Mouse (Mus musculus): ENCODE results near the gene Limch1.

Gene Limch1

DNA sequence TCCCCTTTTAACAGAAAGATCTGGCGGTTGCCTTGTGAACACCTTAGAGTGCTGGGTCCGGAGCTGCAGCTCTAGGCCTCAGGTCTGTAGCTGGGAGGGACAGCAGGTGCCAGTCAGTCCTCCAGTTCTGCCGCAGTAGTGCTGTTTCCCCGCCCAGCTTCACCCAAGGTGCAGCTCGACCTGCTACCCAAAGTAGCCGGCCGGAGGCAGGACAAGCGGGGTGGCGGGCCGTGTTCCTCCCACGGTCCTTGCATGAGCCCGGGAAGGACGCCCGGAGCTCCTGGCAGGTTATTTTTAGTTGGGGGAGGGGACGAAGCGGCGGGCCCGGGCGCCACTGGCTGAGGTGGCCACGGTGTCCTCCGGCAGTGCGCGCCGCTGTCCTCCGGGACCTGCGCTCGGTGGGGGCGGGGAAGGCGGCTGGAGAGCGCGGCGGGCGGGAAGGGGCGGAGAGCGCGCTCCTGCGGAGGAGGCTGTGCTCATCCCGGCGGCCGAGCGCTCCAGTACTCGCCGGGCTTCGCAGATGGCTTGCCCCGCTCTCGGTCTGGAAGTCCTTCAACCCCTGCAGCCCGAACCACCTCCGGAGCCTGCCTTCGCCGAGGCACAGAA, at the start of gene Limch1:
TSS of gene Limch1 (plus strand) at position 438 of the 606 bp plus-strand sequence.
- no peak for DNase-seq (ENCODE audit: low read depth, low spot score)

DNA sequence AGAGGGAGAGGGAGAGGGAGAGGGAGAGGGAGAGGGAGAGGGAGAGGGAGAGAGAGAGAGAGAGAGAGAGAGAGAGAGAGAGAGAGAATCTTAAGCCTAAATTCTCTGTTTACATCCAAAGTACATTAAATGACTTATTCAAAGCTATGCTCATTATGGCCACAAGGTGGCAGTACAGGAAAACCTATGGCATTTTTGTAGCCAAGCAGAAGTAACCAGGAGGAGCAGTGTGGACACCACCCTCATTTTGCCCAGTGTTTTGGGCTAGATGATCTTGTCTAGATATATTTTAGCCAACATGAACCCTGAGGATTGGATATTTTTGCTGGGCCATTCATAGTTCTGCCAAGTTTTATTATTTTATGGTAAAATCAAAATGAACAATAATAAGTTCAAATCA, 48.5 kb upstream of the Limch1 start:
- peak; percentile 58 for DNase-seq (ENCODE audit: low read depth, low spot score)

DNA sequence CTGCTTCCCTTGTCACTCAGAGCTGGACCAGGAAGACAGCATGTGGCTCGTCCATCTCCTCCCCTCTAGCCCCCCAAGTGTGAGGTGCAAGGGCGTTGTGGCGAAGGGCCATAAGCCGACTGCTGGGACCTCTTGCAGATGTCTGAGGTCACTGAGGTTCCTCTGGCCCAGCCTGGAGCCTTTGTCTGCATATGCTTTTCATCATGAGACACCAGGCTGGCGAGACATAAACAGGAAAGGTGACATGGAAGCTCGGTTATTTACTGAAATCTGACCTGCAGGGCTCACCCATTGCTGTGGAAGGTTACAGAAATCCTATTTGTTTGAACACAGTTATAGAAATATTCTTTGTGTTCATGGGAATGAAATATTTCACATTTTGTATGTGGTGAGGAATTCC, 45.7 kb upstream of the Limch1 start:
- DNase-seq (ENCODE audit: low read depth, low spot score) = no peak

DNA sequence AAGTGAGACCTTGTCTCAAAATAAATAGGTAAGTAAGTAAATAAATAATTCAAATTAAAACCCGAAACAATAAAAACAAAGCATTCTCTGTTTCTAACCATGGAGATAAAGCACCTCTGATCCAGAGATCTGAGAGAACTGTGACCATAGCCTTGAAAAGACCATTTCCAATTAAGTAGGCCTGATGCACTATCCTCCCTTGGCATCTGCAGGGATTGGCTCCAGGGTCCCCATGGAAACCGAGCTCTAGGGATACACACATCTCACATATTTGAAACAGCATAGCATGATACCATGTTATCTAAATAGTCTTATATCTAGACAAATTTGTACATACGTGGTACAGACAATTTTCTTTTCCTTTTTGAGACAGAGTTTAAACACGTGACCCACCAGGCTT, 43.7 kb upstream of the Limch1 start:
- DNase-seq (ENCODE audit: low read depth, low spot score) = no peak

DNA sequence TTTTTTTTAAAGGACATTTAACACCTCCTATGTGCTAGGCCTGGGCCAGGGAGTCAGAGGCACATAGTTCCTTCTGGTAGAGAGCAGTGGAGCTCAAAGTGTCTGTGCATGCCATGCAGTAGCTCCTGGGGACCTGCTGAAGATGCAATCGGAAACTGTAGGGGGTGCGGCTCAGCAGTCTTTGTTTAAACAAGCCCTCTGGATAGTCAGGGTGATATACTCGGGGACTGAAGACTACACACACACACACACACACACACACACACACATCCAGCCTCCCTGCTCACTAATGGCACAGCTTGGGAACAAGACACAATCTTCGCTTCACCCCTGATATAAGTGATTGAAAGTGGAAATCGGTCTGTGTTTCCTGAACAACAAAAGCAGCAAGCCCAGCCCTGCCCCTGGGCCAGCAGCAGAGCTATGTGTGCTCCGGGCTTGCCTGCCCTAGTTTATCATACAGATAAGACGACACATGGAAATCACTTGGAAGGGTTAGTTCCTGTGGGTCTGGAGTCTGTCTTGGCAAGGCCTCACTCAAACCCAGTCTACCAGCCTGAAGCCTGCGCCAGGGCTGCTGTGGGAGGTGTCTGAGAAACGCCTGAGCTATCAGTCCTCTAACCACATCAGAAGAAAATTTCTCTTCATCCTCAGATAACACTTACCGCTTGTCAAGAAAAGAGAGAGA, 42.2 kb upstream of the Limch1 start:
- no peak for DNase-seq (ENCODE audit: low read depth, low spot score)

DNA sequence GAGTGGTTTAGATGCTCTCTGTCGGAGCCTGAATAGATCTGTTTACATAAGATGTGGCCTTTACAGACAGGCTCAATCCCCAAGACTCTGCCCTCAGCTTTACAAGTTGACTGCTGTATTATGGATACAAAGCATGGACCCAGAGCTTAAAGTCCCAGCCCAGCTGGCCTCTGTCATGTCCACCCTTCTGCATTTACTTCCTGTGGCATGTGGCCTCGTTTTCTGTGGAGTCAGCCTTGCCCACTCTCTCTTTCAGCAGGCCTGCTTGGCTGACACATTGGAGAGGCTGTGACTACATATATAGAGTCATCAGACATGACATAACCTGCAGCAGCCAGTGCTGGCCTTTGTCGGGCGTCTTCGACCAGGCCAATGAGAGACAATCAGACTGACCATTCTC, 37.8 kb upstream of the Limch1 start:
- no peak for DNase-seq (ENCODE audit: low read depth, low spot score)

DNA sequence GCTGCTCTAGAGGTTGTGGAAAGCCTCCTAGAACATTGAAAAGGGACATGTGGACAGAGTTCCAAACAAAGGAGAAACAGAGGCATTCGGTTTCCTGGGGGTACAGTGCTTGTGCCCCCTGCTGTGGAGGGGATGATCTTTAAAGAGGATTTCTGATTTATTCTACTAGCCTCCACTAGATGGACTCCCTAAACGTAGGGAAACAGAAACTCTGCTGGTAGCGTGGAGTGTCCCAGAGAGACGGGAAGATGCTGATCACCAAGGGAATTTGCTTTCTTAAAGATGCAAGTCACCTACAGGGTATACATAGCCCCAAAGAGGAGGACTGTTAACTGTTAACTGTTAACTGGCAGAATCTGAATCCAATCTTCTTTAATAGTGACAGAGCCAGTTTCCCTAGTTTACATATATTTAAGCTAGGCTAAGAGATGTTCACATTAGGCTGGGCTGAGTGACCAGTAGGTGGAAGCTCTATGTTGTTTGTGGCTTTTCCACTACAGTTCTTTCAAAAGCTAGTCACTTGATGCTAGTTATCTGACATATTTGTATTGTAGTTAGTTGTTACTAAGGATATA, 35.1 kb upstream of the Limch1 start:
- DNase-seq (ENCODE audit: low read depth, low spot score) = peak; percentile 36

DNA sequence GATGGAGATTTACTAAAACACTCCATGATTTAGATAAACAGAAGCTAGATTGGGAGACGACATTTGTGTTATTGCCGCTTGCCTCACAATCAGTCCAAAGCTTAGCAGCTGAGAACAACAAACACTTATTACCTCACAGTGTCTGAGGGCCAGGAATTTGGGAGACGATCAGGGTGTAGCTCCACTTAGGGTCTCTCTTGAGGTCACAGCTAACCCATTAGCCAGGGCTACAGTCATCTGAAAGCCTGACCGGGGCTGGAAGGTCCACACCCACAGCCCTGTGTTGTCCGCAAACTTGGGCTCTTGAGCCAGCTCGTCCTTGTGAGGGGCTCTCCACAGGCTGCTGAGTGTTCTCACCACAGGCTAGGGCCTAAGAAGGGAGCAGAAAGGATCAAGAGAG, 32.8 kb upstream of the Limch1 start:
- DNase-seq (ENCODE audit: low read depth, low spot score) = no peak

DNA sequence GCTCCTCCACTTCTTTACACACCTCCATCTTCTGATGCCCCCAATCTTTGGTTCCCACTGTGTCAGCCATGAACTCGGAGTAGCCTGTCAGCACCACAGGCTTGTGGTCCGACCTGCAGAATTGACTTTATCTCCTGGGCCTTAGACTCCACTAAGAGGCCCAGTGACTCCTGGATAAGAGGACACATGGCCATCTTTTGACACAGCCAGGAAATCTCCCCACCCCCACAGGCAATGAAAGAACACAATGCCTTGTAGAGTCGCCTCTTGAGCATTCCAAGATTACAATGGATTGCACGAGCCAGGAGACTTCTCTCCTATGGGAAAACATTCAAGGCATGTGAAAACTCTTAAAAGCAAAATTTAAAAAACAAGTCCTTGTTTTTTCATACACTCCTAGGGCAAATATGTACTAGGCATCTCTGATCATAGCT, 30.1 kb upstream of the Limch1 start:
- no peak for DNase-seq (ENCODE audit: low read depth, low spot score)

DNA sequence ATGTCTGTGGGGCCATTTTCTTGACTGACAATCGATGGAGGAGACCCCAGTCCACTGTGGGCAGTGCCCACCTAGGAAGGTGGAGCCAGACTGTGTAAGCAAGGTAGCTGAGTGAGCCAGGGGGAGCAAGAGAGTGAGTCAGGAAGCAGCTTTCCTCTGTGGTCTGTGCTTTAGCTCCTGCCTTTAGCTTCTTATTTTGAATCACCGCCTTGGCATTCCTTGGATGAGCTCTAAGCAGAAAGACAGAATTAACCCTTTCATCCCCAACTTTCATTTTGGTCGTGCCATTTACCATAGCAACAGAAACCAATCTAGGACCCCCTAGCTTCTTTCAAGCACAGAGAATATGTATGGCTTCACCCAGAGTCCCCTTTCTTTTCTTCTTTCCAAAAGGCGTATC, 27.7 kb upstream of the Limch1 start:
- DNase-seq (ENCODE audit: low read depth, low spot score) = no peak

DNA sequence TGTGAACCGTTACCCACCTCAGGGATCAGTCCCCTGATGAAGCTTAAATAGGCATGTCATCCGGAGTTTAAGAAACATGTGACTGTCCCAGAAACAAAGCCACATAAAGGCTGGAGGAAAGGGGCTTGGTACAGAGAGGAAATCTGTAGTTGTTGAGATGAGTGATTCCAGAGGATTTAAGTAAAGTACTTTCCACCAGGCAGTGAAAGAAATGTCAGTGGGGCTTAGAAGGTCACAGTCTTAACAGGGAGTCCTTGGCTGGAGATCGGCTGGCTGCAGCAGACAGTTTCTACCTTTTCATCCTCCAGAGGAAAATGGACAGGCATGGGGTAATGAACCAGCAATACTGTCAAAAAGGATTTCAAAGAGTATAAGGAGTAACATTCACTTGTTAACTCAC, 27.2 kb upstream of the Limch1 start:
- no peak for DNase-seq (ENCODE audit: low read depth, low spot score)

DNA sequence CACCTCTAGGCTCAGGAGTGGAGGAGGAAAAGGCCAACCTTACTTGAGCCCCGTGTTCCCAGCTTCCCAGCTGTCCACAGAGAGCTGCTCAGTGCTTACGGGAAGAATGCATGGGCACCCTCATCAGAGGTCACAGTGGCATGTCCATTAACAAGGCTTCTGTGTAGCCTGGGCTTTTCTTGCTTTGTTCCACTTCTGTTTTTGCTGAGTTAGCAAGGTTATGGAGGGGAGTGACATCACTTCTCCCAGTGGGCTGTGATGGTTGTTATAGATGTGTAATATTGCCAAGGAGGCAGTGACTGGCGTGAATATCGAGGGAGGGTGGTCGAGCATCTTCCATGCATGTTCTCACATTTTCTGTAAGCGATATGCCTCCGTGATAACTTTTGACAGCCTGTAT, 26.7 kb upstream of the Limch1 start:
- no peak for DNase-seq (ENCODE audit: low read depth, low spot score)

DNA sequence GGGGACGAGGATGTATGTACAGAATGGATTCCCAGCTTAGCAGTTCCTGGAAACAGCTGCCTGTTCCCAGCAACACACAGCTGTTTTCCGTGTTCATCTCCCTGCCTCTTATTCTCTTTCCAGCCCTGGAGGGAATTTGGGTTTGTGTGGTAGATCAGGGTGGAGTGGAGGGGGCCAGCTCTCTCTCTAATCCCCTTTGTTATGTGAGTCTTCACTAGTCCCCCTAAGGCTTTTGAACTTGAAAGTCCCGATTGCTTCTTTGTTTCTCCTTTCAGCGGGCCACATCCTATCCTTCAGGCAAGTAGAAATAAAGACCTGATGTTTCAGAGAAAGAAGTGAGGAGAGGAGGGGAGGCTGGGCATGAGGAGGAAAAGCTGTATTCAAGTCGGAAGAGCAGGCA, 24.7 kb upstream of the Limch1 start:
- DNase-seq (ENCODE audit: low read depth, low spot score) = no peak

DNA sequence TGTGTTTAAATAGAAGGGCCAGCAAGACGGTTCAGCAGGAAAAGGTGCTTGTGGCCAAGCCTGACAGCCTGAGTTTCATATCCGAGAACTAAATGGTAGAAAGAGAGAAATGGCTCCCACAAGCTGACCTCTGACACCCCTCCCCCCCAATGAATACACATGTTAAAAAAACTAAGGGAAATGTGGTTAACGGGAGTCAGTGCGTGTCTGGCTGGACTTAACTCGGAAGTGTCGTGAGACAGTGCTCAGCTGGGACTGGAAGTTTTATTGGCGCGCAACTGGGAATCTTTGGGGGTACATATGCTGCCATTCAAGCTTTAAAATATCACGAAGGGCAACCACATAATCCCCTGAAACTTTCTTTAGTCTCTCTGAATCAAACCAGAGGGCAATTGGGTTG, 23.0 kb upstream of the Limch1 start:
- no peak for DNase-seq (ENCODE audit: low read depth, low spot score)

DNA sequence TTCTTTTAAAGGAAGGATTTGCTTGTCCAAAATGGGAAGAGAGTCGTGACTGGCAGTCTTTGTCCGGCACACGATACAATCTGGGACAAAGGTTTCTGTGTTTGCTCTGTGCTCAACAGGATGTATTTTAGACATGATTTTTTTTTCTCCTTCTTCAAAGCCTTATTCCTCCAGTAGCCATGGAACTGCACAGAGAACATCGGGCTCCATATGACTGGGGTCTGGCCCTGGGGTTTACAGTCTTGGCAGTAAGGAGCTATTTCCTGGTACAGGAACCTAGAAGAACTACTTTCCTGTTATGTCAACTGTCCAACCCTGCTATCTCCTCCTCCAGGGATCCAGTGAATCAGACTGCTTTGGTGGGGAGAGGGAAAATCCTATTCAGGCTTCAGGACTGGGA, 22.6 kb upstream of the Limch1 start:
- DNase-seq (ENCODE audit: low read depth, low spot score) = no peak

DNA sequence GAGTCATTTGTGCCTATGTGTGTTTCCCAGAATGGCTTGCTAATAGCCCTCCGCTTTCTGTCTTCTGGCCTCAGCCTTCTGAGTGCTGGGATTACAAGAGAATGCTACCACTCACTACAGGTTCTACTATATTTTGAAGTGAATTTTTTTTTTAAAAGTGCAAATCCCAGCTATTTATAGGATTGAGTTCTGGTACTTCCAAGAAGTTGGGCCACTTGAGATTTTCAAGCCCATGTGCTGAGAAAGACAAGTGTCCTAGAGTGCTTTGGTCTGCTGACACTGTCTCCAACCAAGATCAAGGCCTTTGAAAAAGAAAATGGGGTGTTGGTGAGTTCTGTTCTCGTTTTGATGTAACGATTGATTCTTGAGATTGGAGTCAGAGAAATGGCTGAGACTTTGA, 22.0 kb upstream of the Limch1 start:
- no peak for DNase-seq (ENCODE audit: low read depth, low spot score)

DNA sequence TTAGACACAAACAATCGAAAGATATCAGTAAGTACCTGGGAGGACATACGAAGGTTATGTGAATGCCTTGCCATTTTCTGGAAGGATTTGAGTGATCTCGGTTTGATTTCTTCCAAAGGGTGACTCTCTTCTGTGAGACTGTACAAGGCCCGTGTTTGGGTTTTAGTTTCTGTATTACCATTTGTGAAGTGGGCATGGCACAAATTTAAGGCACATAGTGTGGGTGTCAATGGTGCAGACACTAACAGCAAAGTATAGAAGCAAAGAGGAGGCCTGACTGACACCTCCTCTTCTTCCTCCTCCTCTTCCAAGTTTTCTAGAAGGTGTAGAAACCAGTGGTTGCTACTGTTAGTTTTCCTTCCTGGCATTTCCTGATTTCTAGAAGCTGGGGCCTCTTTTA, 16.3 kb upstream of the Limch1 start:
- no peak for DNase-seq (ENCODE audit: low read depth, low spot score)

DNA sequence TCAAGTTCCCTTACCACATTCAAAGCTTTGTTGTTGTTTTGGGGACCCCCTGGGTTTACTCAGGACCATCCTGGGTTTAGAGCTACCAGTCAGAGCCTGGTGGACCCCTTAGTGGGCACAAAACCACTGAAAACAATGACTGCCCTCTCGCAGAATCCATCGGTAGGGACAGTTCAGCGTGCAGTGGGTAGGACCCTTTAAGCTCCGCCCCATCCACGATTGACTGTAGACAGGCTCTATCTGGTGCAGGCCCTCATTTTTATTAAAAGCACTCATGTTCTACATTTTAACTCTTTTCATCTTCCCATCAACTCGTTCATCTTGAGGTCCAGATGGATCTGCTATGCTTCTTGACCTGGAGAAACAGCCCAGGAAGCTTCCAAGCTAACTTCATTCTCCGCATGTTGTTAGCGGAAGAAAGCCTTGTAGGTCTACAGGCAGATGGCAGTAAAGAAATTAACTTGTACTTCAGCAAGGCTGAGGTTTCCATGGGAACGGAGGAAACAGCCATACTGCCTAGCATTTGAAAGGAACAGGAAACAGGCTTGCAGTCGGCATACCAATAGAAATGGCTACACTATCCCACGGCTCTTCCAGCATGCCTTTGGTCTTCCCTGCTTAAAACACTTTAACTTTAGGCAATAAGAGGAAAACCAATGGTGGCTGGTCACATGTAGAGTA, 14.9 kb upstream of the Limch1 start:
- DNase-seq (ENCODE audit: low read depth, low spot score) = peak; percentile 89

DNA sequence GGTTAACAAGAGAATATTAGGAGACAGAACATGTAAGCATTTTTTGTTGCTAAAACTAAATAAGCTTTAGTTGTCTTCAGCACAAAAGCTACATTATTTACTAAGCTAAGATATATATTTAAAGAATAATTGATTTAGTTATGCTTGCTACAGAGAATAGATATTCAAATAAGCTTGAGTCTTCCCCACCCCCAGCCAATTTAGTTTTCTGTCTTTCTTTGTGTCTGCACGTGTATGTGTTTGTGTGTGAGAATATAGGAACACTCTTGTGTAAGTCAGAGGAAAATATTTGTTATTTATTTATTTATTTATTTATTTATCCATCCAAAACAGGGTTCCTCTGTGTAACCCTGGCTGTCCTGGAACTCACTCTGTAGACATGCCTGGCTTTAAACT, 14.3 kb upstream of the Limch1 start:
- no peak for DNase-seq (ENCODE audit: low read depth, low spot score)

DNA sequence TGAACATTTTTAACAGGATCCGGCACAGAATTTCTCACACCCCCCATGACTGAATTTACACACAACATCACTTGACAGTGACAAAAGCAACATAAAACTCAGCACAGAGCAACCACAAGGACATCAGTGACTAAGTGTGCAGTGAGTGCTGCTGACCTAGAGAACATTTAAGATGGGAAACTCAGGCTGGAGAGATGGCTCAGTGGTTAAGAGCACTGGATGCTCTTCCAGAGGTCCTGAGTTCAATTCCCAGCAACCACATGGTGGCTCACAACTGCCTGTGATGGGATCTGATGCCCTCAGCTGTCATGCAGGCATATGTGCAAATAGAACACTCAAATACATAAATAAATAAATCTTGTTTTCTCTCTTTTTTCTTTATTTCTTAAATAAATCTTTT, 12.1 kb upstream of the Limch1 start:
- DNase-seq (ENCODE audit: low read depth, low spot score) = no peak

DNA sequence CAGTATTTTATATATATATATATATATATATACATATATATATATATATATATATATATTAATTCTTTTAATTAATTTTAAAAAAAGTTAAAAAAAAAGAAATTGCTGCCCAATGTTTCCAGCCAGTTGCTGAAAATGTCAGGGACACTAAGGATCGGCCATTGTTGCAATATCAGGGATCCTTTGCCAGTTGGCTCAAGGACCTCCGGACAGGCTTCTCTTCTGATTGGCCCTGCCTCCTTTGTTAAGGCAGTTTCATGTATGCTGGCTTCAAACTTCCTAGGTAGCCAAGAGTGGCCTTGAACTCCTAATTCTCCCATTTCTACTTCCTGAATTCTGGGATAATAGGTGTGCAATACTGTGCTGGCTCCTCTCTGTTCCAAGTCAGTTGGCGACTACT, 6.3 kb upstream of the Limch1 start:
- DNase-seq (ENCODE audit: low read depth, low spot score) = no peak

DNA sequence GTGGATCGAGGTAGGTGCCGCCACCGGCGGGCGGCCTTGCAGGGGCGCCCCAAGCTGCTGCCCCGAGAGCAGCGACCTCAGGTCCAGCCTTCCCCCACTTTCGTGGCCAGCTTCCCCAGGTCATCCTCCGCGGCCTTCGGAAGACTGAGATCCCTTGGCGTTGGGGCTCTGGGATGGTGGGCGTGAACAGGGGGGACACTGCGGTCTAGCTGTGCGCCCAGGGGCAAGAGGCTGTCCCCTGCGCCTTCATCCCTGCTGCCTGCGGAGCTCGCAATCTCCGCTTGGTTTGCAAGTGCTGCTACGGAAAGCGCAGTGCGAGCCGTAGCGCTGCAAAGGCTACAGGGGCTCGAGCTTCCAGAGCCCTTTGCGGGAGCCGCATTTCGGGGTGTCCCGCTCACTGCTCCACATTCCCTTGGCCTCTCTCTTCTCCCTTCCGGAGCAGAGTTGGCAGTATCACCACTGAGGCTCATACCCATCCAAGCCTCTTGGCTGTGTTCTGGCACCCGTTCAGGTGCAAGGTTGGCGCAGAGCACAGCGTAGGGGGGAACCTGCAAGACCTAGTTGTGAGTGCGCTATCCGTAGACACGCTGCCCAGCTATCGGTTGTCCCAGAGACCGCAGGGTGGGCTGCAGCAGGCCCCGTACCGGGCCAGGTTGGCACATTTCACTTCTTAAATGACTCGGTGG, 512 bp downstream of the Limch1 start:
- no peak for DNase-seq (ENCODE audit: low read depth, low spot score)
